Mouse (Mus musculus) monocyte, adult 59 days (primary cell): ENCODE measurements around the gene Opa1. TPM values are rescaled to one million over a fixed set of nuclear protein-coding genes. Genes with fewer than 3 reads are reported as not detected.

Source experiments
- total RNA-seq, 2 experiments: library from RNA; stranded (reverse); gene quantifications; one replicate each; pipeline ENCODE4 v1.2.4; 2023

Opa1 gene
- 10 to 100 TPM; 36.4 to 38.0 TPM for total RNA-seq

GRCm38 (mm10) chr16:29579167-29579786 lies at the start of gene Opa1:
Gene Opa1, plus strand, starts transcription at chr16:29579334.

GRCm38 (mm10) chr16:29544829-29545228 lies 34.3 kb upstream of the Opa1 start, which contains the start of gene Atp13a4:
Gene Atp13a4, minus strand, starts transcription at chr16:29544864.

Other genes with a start within 250 kb of the Opa1 start
- not detected for gene Atp13a5, start 200.6 kb upstream of the Opa1 start, total RNA-seq
- not detected for gene Atp13a4, start 34.5 kb upstream of the Opa1 start, total RNA-seq